Mouse (Mus musculus) neutrophil, adult 5-6 weeks (primary cell): ENCODE measurements around the gene Prl7a1. TPM values are rescaled to one million over a fixed set of nuclear protein-coding genes. Genes with fewer than 3 reads are reported as not detected.

Source experiments
- ATAC-seq: fragments of 151-379, 151-347 bp; 2 replicates; pipeline ENCODE4 v1.8.0; 2017; ENCODE audit warnings: mild to moderate bottlenecking, moderate TSS enrichment; ENCODE audit not compliant: insufficient number of reproducible peaks, poor library complexity, low FRiP score, severe bottlenecking; ENCODE audit errors: extremely low read depth
- total RNA-seq: library from RNA; stranded (forward); fragments of 200-1000 nt; gene quantifications from 2 replicates; pipeline ENCODE4 v1.2.3, GENCODE M21; 2017

Prl7a1 gene
- 0.86 TPM in 1 of 2 replicates, not detected in the other for total RNA-seq

DNA sequence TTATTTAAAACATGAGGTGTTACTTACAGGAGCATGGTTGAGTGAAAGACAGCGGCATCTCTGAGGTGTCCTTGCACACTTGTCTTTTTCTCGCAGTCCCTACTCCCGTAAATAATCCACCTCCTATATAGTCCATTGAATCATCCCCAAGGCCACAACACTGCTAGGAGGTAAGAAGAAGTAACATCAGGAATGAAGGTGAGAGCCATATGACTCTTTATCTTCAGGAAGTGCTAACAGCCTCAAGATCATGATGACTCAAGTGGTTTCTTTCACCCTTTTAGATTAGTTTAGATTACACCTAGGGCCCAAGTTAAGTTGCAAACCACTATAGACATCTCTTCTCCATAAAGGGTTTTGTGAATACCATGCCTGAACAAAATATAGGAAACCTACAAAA, at the start of gene Prl7a1:
Gene Prl7a1, minus strand, starts transcription at position 101 of the 400 bp plus-strand sequence.
- ATAC-seq = no peak

DNA sequence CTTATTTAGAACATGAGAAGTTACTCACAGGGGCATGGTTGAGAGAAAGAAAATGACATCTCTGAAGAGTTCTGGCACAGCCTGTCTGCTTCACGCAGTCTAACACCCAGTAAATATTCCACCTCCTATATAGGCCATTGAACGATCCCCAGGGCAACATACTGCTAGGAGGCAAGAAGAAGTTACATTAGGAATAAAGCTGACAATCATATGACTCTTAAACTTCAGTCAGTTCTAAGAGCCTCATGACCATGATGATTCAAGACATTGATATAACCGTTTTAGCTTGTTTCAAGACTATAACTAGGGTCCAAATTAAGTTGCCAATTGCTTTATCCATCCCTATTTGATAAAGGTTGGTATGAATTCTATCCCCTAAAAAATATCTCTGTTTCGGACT, 25.6 kb upstream of the Prl7a1 start, which contains the start of gene Prl7a2:
Gene Prl7a2, minus strand, starts transcription at position 101 of the 400 bp plus-strand sequence.
- ATAC-seq = no peak

DNA sequence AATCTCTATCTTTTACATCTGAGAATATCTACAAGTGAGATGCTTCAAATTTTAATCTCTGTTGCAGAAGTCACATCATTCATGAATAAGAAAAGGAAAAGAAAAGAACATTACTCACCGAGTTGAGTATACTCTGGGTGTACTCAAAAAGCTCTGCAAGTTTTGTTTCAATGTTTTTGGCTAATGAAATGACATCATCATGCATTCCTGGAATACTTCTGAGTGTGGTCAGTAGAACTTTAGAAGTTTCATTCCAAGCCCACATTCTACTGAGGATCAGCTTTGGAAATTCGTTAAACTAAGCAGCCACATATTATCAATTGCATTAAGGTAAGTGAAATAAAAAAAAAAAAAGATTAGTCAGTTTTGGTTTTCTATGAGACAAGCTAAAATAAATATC, 18.5 kb upstream of the Prl7a1 start:
- ATAC-seq = no peak

DNA sequence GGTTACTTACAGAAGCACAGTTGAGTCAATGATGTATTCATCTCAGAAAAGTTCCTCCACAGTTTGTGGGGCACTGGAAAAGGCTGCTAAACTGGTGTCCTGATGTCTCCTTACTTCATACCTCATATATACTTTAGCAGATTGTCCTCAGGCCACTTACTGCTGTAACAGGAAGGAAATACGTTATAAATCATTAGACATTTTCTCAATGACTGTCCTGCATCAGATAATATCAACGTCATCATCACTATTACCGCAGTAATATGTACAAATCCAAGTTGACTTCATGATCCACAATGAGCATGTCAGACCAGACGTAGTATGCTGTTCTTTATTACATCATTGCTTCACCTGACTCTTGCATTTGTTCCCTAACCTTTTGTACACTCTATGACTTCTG, 31.8 kb downstream of the Prl7a1 start, which contains the start of gene Prl7b1:
Gene Prl7b1, minus strand, starts transcription at position 101 of the 400 bp plus-strand sequence.
- ATAC-seq = no peak

Other genes with a start within 250 kb of the Prl7a1 start
- not detected in 2 replicates for gene Prl8a6, start 203.8 kb downstream of the Prl7a1 start, total RNA-seq
- gene Prl8a8, start 129.3 kb downstream of the Prl7a1 start, total RNA-seq = not detected in 2 replicates
- gene Prl8a9, start 77.9 kb downstream of the Prl7a1 start, total RNA-seq = not detected in 2 replicates
- gene Prl8a1, start 60.3 kb downstream of the Prl7a1 start, total RNA-seq = not detected in 2 replicates
- gene Prl7b1, start 31.9 kb downstream of the Prl7a1 start, total RNA-seq = not detected in 2 replicates
- not detected in 2 replicates for gene Prl7a2, start 25.5 kb upstream of the Prl7a1 start, total RNA-seq
- not detected in 2 replicates for gene Prl7d1, start 74.2 kb upstream of the Prl7a1 start, total RNA-seq
- gene Prl7c1, start 138.3 kb upstream of the Prl7a1 start, total RNA-seq = not detected in 2 replicates
- not detected in 2 replicates for gene Prl2a1, start 159.2 kb upstream of the Prl7a1 start, total RNA-seq
- gene Prl2c1, start 206.8 kb upstream of the Prl7a1 start, total RNA-seq = not detected in 2 replicates